Mouse (Mus musculus) limb, embryonic 11.5 days (tissue): Measurements from ENCODE around the gene Mtf1. TPM values are rescaled to one million over a fixed set of nuclear protein-coding genes. Genes with fewer than 3 reads are reported as not detected.

Source experiments
- ATAC-seq: fragments of 200-750 bp; cut with Nextera tagmentation; 2 replicates; pipeline ENCODE4 v1.8.0; 2017; ENCODE audit warnings: low read depth; ENCODE audit not compliant: insufficient number of reproducible peaks, low FRiP score, low TSS enrichment
- DNase-seq: peaks from one replicate; pipeline ENCODE4 v3.0.0-alpha.2; 2015; ENCODE audit warnings: low spot score
- H3K27ac ChIP-seq: fragments of 300-500 bp; sonication (generic); replicated peaks from 2 replicates; pipeline ENCODE4 v1.5.1; 2014; ENCODE audit warnings: low read depth, mild to moderate bottlenecking, low read length
- H3K27me3 ChIP-seq: fragments of 300-500 bp; sonication (generic); 2 replicates; pipeline ENCODE4 v1.6.1; 2014; ENCODE audit warnings: mild to moderate bottlenecking, low read length, mixed read lengths; ENCODE audit not compliant: control insufficient read depth, insufficient read depth
- H3K36me3 ChIP-seq: fragments of 300-500 bp; sonication (generic); 2 replicates; pipeline ENCODE4 v1.6.1; 2014; ENCODE audit warnings: mild to moderate bottlenecking, low read length, moderate library complexity, mixed read lengths; ENCODE audit not compliant: control insufficient read depth, insufficient read depth
- H3K4me1 ChIP-seq: fragments of 300-500 bp; sonication (generic); 2 replicates; pipeline ENCODE4 v1.6.1; 2014; ENCODE audit warnings: low read length, mixed read lengths; ENCODE audit not compliant: control insufficient read depth, insufficient read depth
- H3K4me2 ChIP-seq: fragments of 300-500 bp; sonication (generic); 2 replicates; pipeline ENCODE4 v1.6.1; 2014; ENCODE audit warnings: low read depth, mild to moderate bottlenecking, moderate library complexity; ENCODE audit not compliant: severe bottlenecking
- H3K4me3 ChIP-seq: fragments of 300-500 bp; sonication (generic); 2 replicates; pipeline ENCODE4 v1.5.1; 2014; ENCODE audit warnings: low read depth, low read length
- H3K9ac ChIP-seq: fragments of 300-500 bp; sonication (generic); 2 replicates; pipeline ENCODE4 v1.6.1; 2014; ENCODE audit warnings: mild to moderate bottlenecking, low read length
- H3K9me3 ChIP-seq: fragments of 300-500 bp; sonication (generic); 2 replicates; pipeline ENCODE4 v1.6.1; 2016; ENCODE audit warnings: low read length; ENCODE audit not compliant: control insufficient read depth
- WGBS: fragments of 180-500 bp; shearing (Covaris S2); extraction: QIAGEN DNeasy Blood & Tissue Kit; methylation state at CpG from one replicate; pipeline ENCODE4 v1.1.7; 2014; 5-methylcytosine and 5-hydroxymethylcytosine counted together
- polyA plus RNA-seq: library from polyadenylated mRNA; unstranded; fragments of >200 nt; fragmentation: Nextera tagmentation; extraction: Ambion mirVana; gene quantifications from 2 replicates; pipeline ENCODE4 v1.2.1, GENCODE M21; 2014

The Mtf1 gene
- polyA plus RNA-seq, 1 experiment from 2014 or later: 14.1 TPM

DNA sequence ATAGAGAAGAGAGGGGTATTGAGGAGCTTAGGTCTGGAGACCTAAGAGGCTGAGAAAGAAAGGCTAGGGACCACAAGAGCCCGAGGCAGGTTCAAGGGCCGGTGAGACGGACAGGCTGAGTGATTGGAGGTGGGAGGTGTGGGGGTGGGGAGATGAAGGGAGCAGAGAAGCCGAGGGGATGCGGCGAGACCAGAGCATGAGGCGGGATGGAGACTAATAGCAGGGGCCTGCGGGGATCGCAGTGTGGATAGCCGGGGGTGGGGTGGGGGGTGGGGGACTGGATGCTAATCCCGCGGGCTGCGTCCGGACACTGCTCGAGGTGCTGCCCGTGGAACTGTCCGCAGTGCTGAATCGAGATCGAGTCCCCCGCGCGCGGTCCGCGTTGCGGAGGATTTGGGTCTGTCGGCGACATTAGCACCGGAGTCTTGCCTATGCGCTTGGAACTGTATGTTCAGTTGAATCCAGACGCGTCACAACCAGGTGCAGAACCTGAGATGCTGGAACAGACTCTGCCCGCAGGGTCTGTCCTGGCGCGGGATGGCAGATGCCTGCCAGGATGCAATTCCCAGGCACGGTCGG is 80.3 kb downstream of the Mtf1 start:
- H3K9me3 ChIP-seq: no peaks in the 10 kb centered on the region
- H3K4me2 ChIP-seq: no peak overlapping the region
- no peak overlapping the region for H3K9ac ChIP-seq
- H3K27me3 ChIP-seq: peaks cover 70% of the 10 kb centered on the region
- peaks cover 7% of the 10 kb centered on the region; the same call in 1 of the 2 replicates for H3K4me1 ChIP-seq
- no peaks in the 10 kb centered on the region for H3K36me3 ChIP-seq
- no peak overlapping the region for H3K27ac ChIP-seq
- DNase-seq (peak; percentile 84), ATAC-seq (no peak)
- WGBS: 2% methylated on average over 35 of the region's 37 CpGs
- peak overlapping the region; percentile 22; the same call in 1 of the 2 replicates for H3K4me3 ChIP-seq

DNA sequence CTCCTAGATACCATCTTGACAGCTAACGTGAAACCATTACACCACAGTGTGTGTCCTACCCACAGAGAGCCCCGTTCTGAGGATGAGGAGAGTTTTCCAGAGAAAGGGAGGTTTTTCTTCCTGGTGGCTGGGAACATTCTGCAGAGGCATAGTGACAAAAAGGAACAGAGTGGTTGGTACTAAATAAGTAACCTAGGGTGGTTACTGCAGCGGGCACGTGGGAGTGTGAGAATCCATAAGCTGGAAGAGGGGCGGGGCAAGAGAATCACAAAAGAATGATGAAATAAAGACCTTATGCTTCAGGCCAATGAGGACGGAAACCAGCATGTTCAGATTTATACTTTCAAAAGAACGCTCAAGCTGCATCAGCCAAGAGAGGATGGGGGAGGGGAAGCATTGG is 86.8 kb downstream of the Mtf1 start:
- H3K27me3 ChIP-seq: peaks cover 44% of the 10 kb centered on the region
- H3K4me1 ChIP-seq: no peaks in the 10 kb centered on the region
- H3K9ac ChIP-seq: no peak overlapping the region
- no peak for DNase-seq
- 76% methylated on average over 7 of the region's 7 CpGs for WGBS
- ATAC-seq: no peak
- H3K4me2 ChIP-seq: no peak overlapping the region
- H3K36me3 ChIP-seq: no peaks in the 10 kb centered on the region
- H3K27ac ChIP-seq: no peak overlapping the region
- no peaks in the 10 kb centered on the region for H3K9me3 ChIP-seq
- no peak overlapping the region for H3K4me3 ChIP-seq

DNA sequence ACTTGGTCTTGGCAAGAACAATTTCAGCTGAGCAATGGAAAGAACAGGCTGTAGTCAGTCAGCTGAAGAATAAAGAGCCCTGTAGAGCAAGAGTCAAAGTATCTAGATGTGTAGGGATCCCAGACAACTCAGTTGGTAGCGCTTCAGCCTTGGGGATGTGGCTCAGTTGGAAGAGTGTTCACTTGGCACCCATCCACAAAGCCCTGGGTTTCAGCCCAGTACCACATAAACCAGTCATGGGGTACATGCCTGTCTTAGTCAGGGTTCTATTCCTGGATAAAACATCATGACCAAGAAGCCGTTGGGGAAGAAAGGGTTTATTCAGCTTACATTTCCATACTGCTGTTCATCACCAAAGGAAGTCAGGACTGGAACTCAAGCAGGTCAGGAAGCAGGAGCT is 88.0 kb downstream of the Mtf1 start:
- H3K27me3 ChIP-seq: peaks cover 47% of the 10 kb centered on the region
- H3K36me3 ChIP-seq: no peaks in the 10 kb centered on the region
- no peak overlapping the region for H3K4me2 ChIP-seq
- no peak overlapping the region for H3K9ac ChIP-seq
- no peaks in the 10 kb centered on the region for H3K9me3 ChIP-seq
- WGBS: 85% methylated on average over 2 of the region's 2 CpGs
- DNase-seq: no peak
- no peak overlapping the region for H3K4me3 ChIP-seq
- H3K4me1 ChIP-seq: peaks cover 6% of the 10 kb centered on the region; the same call in 1 of the 2 replicates
- no peak overlapping the region for H3K27ac ChIP-seq
- no peak for ATAC-seq

DNA sequence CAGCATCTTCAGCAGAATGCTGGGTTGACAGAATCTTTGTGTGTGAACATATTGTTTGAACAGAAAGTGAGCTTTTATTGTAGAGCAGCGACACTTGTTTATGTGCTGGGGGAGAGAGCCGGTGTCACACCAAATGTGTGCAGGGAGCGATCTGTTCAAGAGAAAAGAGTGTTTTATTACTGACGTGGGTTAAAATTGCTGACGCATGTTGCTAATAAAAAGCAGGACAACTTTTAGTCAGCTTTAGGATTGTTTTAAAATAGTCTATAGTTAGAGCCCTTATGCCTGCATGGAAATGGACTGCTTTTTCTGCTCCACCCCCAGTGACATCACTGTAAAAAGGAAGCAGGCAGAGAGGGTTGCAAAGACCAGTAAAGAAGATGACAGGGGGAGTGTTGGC is 88.9 kb downstream of the Mtf1 start:
- Histone ChIP-seq H3K4me3 (no peak overlapping the region), H3K36me3 (no peaks in the 10 kb centered on the region), H3K9ac (no peak overlapping the region), H3K4me1 (peaks cover 6% of the 10 kb centered on the region; the same call in 1 of the 2 replicates), H3K9me3 (no peaks in the 10 kb centered on the region), H3K27me3 (peaks cover 49% of the 10 kb centered on the region), H3K4me2 (no peak overlapping the region), H3K27ac (no peak overlapping the region)
- ATAC-seq (no peak), DNase-seq (no peak)
- WGBS: 55% methylated on average over 5 of the region's 5 CpGs

DNA sequence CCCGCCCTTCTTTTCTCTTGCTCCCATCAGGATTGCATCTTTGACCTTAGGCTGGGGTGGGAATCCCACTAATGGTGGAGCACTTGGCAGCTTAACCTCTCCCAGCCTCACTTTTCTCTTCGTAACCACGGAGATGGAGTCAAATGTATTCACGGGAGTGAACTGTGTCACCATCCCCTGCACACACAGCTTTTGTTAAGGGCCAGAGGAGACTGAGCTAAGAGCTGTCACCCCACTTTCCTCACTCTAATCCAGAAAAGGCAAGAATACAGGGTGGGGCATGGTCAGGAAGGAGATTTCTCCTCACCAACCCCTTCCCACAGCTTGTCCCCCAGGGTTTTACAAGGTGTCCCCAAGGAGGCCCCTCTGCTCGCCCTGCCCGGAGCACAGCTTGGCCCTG is 91.9 kb downstream of the Mtf1 start:
- no peak overlapping the region for H3K4me2 ChIP-seq
- no peaks in the 10 kb centered on the region for H3K9me3 ChIP-seq
- ATAC-seq (no peak), DNase-seq (no peak)
- H3K4me3 ChIP-seq: no peak overlapping the region
- no peak overlapping the region for H3K27ac ChIP-seq
- no peaks in the 10 kb centered on the region for H3K36me3 ChIP-seq
- WGBS: 42% methylated on average over 6 of the region's 6 CpGs
- peaks cover 47% of the 10 kb centered on the region for H3K27me3 ChIP-seq
- no peak overlapping the region for H3K9ac ChIP-seq
- H3K4me1 ChIP-seq: peaks cover 6% of the 10 kb centered on the region; the same call in 1 of the 2 replicates

DNA sequence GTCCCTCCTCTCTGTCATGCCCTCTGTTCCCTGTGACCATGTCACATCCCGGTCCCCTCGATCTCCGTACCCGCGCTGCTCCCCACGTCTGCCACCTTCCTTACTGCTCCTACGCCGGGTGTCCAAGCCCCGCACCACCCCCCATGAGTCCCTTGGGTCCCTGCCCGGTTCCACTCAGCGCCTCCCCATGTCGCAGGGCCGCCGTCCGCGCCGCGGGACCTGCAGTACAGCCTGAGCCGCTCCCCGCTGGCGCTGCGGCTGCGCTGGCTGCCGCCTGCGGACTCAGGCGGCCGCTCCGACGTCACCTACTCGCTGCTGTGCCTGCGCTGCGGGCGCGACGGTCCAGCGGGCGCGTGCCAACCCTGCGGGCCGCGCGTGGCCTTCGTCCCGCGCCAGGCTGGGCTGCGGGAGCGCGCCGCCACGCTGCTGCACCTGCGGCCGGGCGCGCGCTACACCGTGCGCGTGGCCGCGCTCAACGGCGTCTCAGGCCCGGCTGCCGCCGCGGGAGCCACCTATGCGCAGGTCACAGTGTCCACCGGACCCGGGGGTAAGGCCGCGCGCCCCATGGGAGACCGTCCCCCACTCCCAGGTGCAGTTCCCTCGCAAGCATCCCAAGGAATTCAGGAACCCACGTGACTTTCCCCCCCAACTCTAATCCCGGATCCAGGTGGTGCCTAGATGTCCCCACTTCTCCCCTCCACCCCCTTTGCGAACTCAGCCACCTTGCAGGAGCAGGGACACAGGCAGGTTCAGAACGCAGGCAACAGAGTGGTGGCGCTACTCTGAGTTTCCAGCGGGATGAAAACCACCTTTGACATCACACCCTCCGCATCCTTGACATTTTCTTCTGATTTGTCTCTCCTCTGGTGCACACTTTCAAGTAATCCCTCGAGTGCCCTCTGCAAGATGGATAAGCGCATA is 92.9 kb downstream of the Mtf1 start:
- H3K4me1 ChIP-seq: peaks cover 8% of the 10 kb centered on the region; the same call in 1 of the 2 replicates
- H3K36me3 ChIP-seq: no peaks in the 10 kb centered on the region
- no peak overlapping the region for H3K9ac ChIP-seq
- no peaks in the 10 kb centered on the region for H3K9me3 ChIP-seq
- H3K27ac ChIP-seq: no peak overlapping the region
- H3K4me3 ChIP-seq: peak overlapping the region; percentile 26; the same call in 1 of the 2 replicates
- ATAC-seq: no peak
- peaks cover 50% of the 10 kb centered on the region for H3K27me3 ChIP-seq
- peak overlapping the region; percentile 65 for H3K4me2 ChIP-seq
- 1% methylated on average over 83 of the region's 83 CpGs for WGBS
- peak; percentile 36 for DNase-seq

DNA sequence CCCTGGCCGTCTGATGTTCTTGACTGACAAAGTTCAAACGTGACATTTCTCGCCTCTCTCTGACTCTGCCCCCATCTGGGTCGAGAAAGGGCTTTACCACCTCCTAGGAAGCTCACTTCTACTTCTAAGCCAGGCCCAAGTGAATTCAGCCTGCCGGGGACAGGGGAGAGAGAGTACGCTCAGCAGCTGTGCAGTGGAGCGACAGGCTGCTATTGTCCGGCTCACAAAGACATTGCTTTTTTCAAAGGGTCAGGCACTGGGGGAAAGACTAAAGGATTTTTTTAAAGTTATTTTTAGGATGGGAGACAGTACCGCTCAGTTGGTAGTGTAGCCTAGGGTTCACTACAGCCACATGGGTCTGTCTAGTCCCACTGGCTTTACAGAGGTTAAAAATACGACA is 96.5 kb downstream of the Mtf1 start:
- H3K4me3 ChIP-seq: no peak overlapping the region
- H3K36me3 ChIP-seq: no peaks in the 10 kb centered on the region
- no peak overlapping the region for H3K27ac ChIP-seq
- ATAC-seq (no peak), DNase-seq (no peak)
- no peak overlapping the region for H3K9ac ChIP-seq
- peaks cover 34% of the 10 kb centered on the region for H3K27me3 ChIP-seq
- 69% methylated on average over 10 of the region's 10 CpGs for WGBS
- H3K9me3 ChIP-seq: no peaks in the 10 kb centered on the region
- no peak overlapping the region for H3K4me2 ChIP-seq
- peaks cover 8% of the 10 kb centered on the region; the same call in 1 of the 2 replicates for H3K4me1 ChIP-seq
